Mouse (Mus musculus) stomach, postnatal 0 days (tissue): ENCODE measurements around the gene Tax1bp3. TPM values are rescaled to one million over a fixed set of nuclear protein-coding genes. Genes with fewer than 3 reads are reported as not detected.

ENCODE experiments used
- ATAC-seq: fragments of 200-750 bp; cut with Nextera tagmentation; 2 replicates; pipeline ENCODE4 v1.8.0; 2017; ENCODE audit not compliant: low FRiP score, low TSS enrichment
- DNase-seq: peaks from one replicate; pipeline ENCODE4 v3.0.0-alpha.2; 2016; ENCODE audit warnings: low spot score
- H3K27ac ChIP-seq: fragments of 300-500 bp; sonication (generic); replicated peaks from 2 replicates; pipeline ENCODE4 v1.5.1; 2014; ENCODE audit warnings: mild to moderate bottlenecking, control low read depth
- H3K27me3 ChIP-seq: fragments of 300-500 bp; sonication (generic); 2 replicates; pipeline ENCODE4 v1.6.1; 2014; ENCODE audit warnings: low read length; ENCODE audit not compliant: control insufficient read depth, insufficient read depth
- H3K36me3 ChIP-seq: fragments of 300-500 bp; sonication (generic); 2 replicates; pipeline ENCODE4 v1.6.1; 2014; ENCODE audit warnings: low read length, mixed read lengths; ENCODE audit not compliant: control insufficient read depth, insufficient read depth
- H3K4me1 ChIP-seq: fragments of 300-500 bp; sonication (generic); replicated peaks from 2 replicates; pipeline ENCODE4 v1.6.1; 2014; ENCODE audit warnings: antibody characterized with exemption; ENCODE audit not compliant: control insufficient read depth, insufficient read depth
- H3K4me2 ChIP-seq: fragments of 300-500 bp; sonication (generic); replicated peaks from 2 replicates; pipeline ENCODE4 v1.6.1; 2014; ENCODE audit warnings: low read depth, mild to moderate bottlenecking, control low read depth, moderate library complexity
- H3K4me3 ChIP-seq: fragments of 300-500 bp; sonication (generic); 2 replicates; pipeline ENCODE4 v1.5.1; 2014; ENCODE audit warnings: low read depth, low read length, control low read depth
- H3K9ac ChIP-seq: fragments of 300-500 bp; sonication (generic); 2 replicates; pipeline ENCODE4 v1.6.1; 2014; ENCODE audit warnings: mild to moderate bottlenecking, low read length, control low read depth, mixed read lengths
- H3K9me3 ChIP-seq: fragments of 300-500 bp; sonication (generic); 2 replicates; pipeline ENCODE4 v1.6.1; 2016; ENCODE audit warnings: low read length; ENCODE audit not compliant: control insufficient read depth
- CTCF ChIP-seq: IDR thresholded peaks from 2 replicates; pipeline ENCODE4 v1.5.1; 2016; ENCODE audit warnings: antibody characterized with exemption, low read depth, mild to moderate bottlenecking, moderate library complexity
- EP300 ChIP-seq: optimal IDR thresholded peaks from 2 replicates; pipeline ENCODE3; 2016; ENCODE audit warnings: antibody characterized with exemption
- WGBS: fragments of 180-500 bp; shearing (Covaris S2); extraction: QIAGEN DNeasy Blood & Tissue Kit; methylation state at CpG from one replicate; pipeline ENCODE4 v1.1.7; 2014; 5-methylcytosine and 5-hydroxymethylcytosine counted together
- polyA plus RNA-seq: library from polyadenylated mRNA; unstranded; fragments of >200 nt; fragmentation: Nextera tagmentation; extraction: Ambion mirVana; gene quantifications from 2 replicates; pipeline ENCODE4 v1.2.1, GENCODE M21; 2015

The Tax1bp3 gene
- polyA plus RNA-seq, 1 experiment from 2014 or later, result 176 TPM

DNA sequence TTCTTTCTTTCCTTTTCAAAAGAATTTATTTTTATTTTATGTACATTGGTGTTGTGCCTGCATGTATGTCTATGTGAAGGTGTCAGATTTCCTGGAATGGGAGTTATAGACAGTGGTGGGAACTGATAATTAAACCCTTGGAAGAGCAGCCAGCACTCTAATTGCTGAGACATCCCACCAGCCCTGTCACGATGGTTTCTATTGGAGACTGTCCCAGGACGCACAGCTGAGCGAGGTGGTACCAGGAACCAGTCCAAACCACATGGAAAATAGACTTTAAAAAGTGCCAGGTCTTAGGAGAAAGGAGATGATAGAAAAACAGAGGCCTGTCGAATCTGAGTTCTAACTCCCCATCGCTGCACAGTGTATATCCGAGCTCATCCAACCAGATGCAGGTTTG is 21.8 kb upstream of the Tax1bp3 start:
- Histone ChIP-seq H3K9me3 (no peaks in the 10 kb centered on the region), H3K27ac (no peak overlapping the region), H3K36me3 (no peaks in the 10 kb centered on the region), H3K9ac (no peak overlapping the region), H3K4me3 (no peak overlapping the region), H3K27me3 (no peaks in the 10 kb centered on the region), H3K4me2 (no peak overlapping the region), H3K4me1 (no peaks in the 10 kb centered on the region)
- ATAC-seq (no peak), DNase-seq (no peak)
- 66% methylated on average over 6 of the region's 6 CpGs for WGBS
- TF ChIP-seq EP300, result no peak
- no peak for TF ChIP-seq CTCF

DNA sequence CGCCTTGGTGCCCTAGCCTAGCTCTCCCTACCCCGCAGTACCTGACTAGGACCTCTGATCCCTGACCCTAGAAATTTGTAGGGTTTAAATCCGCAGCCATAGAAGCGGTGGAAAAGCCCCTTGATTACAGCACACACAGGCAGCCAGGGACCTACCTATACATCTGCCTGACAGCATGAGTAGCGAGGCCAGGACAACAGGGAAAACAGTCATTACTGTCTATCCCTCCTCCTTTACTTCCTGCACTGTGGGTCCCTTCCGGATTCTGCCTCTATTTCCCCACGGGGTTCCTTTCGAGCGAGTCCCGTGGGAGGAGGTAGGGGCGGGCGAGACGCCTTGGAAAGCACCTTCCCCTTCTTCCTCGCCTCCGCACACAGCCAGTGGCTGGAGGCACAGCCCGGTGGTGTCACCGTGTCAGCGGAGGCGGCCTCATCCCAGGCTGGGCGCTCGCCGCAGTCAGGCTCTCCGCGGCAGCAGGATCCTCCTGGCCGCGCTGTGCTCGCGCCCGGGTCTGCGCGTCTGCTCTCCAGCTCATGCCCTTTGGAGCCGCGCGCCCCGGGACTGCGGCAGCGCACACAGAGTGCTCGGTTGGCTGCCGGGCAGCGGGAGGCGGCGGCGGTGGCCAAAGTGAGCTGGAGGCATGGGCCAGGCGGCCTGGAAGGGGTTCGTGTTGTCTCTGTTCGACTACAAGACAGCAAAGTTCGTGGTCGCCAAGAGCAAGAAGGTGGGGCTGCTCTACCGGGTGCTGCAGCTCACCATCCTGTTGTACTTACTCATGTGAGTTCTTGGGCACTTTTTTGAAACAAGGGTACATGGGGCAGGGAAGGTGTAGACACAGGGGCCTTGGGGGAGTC is 16.7 kb upstream of the Tax1bp3 start, which contains the start of gene P2rx5:
Gene P2rx5 (plus strand): TSS at position 465 of the 854 bp plus-strand sequence.
- TF ChIP-seq CTCF (no peak), EP300 (no peak)
- Histone ChIP-seq H3K4me3 (peak within 1 kb of the TSS; percentile 41), H3K27me3 (no peaks in the 10 kb centered on the region), H3K4me2 (peak within 1 kb of the TSS; percentile 67), H3K4me1 (no peaks in the 10 kb centered on the region; the same call in 1 of the 2 replicates), H3K9me3 (no peaks in the 10 kb centered on the region), H3K36me3 (no peaks in the 10 kb centered on the region), H3K27ac (no peak within 1 kb of the TSS), H3K9ac (peak within 1 kb of the TSS; percentile 51; the same call in 1 of the 2 replicates)
- 4% methylated on average over 49 of the region's 49 CpGs for whole genome bisulfite sequencing
- ATAC-seq, result 0 out of 2 replicates have a peak, but pooled peaks have one; percentile 40
- peak; percentile 58 for DNase-seq

DNA sequence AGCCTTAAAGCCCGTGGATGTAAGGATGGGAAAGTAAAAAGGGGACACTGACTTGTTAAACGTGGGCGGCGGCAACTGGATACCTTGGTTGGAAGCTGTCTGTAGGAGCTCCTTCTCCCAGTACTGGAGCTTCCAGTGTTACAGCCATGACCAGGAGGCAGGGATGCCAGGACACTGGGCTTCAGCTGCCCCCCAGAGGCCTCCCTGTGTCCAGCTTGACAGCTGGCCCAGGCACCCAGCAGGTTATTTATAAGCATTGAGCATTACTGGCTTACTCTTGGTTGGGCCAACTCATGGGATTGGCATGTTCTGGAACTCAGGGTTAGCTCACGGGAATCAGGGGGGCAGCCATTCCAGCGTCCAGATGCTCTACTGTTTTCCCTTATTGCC is 16.1 kb upstream of the Tax1bp3 start:
- 24% methylated on average over 6 of the region's 6 CpGs for WGBS
- TF ChIP-seq EP300 (no peak), CTCF (no peak)

DNA sequence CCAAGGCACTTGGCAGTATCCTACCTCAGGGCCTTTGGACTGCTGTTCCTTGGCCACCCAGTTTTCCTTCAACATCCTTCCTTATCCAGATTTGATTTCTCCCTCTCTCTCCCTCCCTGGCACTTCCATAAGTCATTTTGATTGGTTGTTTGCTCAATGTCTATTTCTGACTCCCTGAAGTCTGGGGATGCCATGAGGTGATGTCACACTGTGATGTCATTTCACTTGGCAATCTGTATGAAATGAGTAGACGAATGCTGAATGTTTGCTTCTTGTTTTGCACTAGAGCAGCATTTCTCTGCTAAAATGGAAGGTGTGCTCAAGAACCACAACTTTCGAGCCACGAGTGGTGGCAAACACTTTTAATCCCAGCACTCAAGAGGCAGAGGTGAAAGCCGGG is 15.3 kb upstream of the Tax1bp3 start:
- Histone ChIP-seq H3K27ac (no peak overlapping the region), H3K4me3 (no peak overlapping the region), H3K4me2 (no peak overlapping the region), H3K9ac (no peak overlapping the region), H3K27me3 (no peaks in the 10 kb centered on the region), H3K9me3 (no peaks in the 10 kb centered on the region), H3K4me1 (no peaks in the 10 kb centered on the region; the same call in 1 of the 2 replicates), H3K36me3 (no peaks in the 10 kb centered on the region)
- DNase-seq (no peak), ATAC-seq (no peak)
- 79% methylated on average over 4 of the region's 4 CpGs for WGBS
- TF ChIP-seq EP300, result no peak
- TF ChIP-seq CTCF, result no peak

More for the DNA sequence above, 16.1 kb upstream of the Tax1bp3 start:
- no peak for ATAC-seq
- no peaks in the 10 kb centered on the region for H3K27me3 ChIP-seq
- no peak for DNase-seq
- no peak overlapping the region for H3K27ac ChIP-seq
- H3K4me1 ChIP-seq, result no peaks in the 10 kb centered on the region; the same call in 1 of the 2 replicates
- H3K4me3 ChIP-seq, result peak overlapping the region; percentile 41; the same call in 1 of the 2 replicates
- peak overlapping the region; percentile 67 for H3K4me2 ChIP-seq
- no peaks in the 10 kb centered on the region for H3K9me3 ChIP-seq
- no peak overlapping the region for H3K9ac ChIP-seq
- H3K36me3 ChIP-seq, result no peaks in the 10 kb centered on the region

DNA sequence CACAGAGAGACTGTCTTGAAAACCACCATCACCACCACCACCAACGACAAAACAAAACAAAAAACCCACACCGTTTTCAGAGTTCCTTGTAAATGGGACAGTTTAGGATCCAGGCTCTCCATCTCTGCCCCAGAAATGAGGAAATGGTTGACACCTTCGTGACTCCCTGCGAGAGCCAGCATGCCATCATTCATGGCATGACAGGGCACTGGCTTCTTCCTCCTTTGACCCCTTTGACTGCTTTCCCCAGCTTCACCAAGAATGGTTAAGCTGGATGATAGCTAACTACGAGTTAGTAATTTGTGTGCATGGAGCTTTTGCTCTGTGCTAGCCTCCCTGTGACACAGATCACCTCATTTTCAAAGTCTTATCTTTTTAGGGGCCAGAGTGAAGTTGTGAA is 14.6 kb upstream of the Tax1bp3 start:
- Histone ChIP-seq H3K27ac (no peak overlapping the region), H3K27me3 (no peaks in the 10 kb centered on the region), H3K4me1 (no peaks in the 10 kb centered on the region; the same call in 1 of the 2 replicates), H3K36me3 (no peaks in the 10 kb centered on the region), H3K4me3 (no peak overlapping the region), H3K4me2 (no peak overlapping the region), H3K9ac (no peak overlapping the region), H3K9me3 (no peaks in the 10 kb centered on the region)
- ATAC-seq (no peak), DNase-seq (no peak)
- TF ChIP-seq CTCF, result no peak
- no peak for TF ChIP-seq EP300
- 49% methylated on average over 5 of the region's 5 CpGs for WGBS

DNA sequence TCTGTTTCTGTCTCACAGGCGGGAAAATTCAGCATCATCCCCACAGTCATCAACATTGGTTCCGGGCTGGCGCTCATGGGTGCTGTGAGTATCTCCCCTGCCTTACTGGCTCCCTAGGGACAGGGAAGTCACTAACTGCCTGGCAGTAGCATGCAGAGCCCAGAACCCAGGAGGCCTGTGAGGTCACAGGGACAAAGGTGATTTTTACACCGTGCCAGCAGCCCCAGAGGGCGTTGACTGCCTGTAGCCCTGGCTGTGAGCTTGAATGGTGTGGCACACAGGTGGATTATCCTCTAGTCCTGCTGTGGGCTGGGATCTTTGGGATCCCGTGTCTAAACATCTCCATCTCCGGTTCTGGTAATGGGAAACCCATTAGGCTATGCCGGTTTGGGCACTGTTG is 8.8 kb upstream of the Tax1bp3 start:
- no peaks in the 10 kb centered on the region for H3K9me3 ChIP-seq
- no peak overlapping the region for H3K4me3 ChIP-seq
- H3K27ac ChIP-seq, result no peak overlapping the region
- H3K9ac ChIP-seq, result no peak overlapping the region
- H3K4me2 ChIP-seq, result no peak overlapping the region
- H3K36me3 ChIP-seq, result no peaks in the 10 kb centered on the region
- ATAC-seq, result no peak
- peaks cover 4% of the 10 kb centered on the region for H3K4me1 ChIP-seq
- TF ChIP-seq EP300 (no peak), CTCF (no peak)
- 84% methylated on average over 8 of the region's 8 CpGs for WGBS
- H3K27me3 ChIP-seq, result no peaks in the 10 kb centered on the region
- no peak for DNase-seq
